Mouse (Mus musculus): ENCODE results near the gene AY358078.
"Not testable (repeated sequence)": the region's sequence is repeated elsewhere in the genome, so short reads cannot be mapped to it uniquely, and the experiment has no call there.

AY358078 gene

DNA sequence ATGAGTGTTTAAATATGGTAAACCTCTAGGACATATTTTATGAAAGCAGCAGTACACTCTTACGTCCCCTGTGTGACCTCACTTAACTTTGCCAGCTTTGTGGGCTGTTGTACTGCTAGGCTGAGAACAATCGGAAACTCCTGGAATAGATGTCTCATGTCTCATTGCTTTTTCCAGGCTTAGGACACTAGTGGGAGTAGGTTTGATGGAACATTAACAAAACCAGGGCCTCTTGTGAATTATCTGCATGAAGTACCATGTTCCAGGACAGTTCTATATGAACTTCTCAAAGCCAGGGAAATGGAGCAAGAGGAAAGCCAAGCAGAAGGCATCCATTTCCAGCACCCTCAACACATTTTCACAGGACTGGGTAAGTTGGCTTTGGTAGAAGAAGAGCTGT, at the start of gene AY358078:
Gene AY358078 (plus strand): TSS at position 301 of the 400 bp plus-strand sequence.
- no peak for DNase-seq

DNA sequence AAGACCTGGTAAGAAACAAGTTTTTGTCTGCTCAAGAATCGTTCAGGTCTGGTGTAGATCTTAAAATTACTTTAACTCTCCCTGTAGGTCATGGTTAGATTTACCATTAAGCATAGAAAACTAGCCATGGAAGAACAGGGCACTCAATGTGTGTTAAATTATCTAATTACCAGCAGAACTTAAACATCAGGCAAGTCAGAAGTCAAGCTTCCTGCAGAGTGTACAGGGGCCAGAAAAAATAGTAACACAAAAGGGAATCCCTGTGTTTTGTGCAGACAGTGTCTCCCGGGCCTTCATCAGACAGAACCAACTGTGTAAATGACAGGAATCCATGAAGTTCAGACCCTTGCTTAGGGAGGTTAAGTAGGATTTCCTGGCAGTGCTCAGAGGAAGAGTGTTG, 43.9 kb upstream of the AY358078 start:
- DNase-seq = no peak

DNA sequence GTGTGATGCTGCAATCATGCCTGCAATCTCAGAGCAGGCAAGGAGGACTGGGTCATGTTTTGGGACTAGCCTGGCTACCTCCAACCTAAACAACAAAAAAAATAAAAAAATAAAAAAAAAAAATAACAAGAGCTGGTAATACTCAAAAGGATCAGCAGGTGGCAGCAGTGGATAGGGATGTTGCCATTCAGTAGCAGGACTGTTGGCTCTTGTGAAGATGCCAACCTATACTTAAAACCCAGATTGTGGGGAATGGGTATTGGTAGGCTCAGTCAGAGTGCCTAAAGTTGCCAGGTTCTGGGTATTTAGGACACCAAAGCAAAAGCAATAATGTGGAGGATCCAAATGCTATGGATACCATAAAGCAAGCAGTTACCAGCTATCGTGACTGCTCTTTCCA, 28.5 kb upstream of the AY358078 start:
- not testable (repeated sequence) for DNase-seq

DNA sequence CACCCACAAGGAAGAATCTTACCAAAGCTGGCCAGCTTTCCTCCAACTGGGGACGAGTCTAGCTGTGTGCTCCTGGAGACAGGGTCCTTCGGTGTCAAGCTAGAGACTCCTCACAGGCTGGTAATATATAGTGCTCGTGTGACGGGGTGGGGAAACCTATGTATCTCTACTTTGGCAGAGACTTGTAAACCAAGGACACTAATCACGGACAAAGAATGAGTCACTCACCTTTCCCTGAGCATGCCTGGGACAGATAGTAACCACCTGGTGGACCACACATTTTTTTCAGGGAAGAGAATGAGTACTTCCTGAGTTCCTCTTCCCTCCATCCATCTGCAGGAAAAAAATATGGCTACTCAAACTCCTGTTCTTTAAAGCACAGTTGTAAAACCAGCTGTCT, 26.4 kb upstream of the AY358078 start, which contains the start of gene Ang4:
Gene Ang4 (minus strand): TSS at position 101 of the 400 bp plus-strand sequence.
- DNase-seq = no peak

DNA sequence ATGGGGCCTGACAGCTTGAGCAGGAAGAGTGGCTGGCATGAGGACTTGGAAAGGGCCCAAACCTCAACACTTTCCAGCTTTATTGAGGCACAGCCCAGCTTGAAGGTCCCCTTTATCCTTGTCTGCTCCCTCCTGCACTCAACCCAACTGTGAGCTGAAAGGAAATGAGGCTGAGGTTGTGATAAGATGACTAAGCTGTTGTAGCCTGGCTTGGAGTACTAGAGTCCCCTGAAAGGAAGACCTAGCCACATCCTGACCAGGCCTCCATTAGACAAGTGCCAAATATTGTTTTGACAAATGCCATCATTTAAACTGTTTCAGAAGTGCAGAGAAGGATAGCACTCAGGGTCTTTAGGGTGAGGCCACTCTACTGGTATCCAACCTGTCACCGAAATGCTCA, 22.1 kb upstream of the AY358078 start:
- no peak for DNase-seq

DNA sequence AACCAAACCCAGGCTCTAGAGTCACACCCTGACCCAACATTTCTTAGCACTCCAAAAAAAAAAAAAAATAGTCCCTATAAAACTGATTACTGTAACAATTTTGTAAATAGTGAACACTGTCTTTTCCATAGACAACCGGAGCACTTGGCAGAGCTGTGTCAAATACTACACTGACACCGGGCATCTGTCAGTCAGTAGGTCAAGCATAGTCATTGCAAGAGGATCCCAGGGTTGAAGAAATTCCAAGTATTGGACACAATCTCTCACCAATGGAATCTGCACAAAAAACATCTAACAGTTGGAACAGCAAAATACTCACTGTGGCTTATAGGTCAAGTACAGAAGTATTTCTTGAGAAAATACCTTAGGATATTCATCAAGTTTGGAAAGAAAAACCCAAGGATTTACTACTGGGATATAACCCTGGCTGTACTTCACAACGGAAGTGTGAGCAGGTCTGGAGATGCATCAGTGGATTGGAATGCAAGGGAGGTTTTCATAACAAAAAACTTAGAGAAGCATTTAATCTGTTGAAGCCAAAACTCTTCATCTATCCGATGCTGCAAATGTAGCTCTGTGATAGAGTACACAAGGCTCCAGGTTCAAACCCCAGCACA, 20.9 kb upstream of the AY358078 start:
- no peak for DNase-seq

DNA sequence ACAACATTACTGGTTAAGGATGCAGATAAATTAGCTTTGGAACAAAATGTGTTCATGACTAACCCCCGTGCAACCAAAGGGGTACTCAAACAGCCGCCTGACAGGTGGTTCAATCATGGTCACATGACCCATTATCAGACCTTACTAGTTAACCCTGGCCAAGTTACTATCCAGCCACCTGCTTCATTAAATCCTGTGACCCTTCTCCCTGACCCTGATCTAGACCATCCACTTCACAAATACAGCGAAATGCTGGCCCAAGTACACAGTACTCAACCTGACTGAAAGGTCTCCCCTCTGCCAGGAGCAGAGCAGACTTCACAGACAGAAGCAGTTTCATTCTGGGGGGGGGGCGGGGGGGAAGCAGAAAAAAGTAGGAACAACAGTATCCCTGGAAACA, 13.5 kb upstream of the AY358078 start:
- no peak for DNase-seq

DNA sequence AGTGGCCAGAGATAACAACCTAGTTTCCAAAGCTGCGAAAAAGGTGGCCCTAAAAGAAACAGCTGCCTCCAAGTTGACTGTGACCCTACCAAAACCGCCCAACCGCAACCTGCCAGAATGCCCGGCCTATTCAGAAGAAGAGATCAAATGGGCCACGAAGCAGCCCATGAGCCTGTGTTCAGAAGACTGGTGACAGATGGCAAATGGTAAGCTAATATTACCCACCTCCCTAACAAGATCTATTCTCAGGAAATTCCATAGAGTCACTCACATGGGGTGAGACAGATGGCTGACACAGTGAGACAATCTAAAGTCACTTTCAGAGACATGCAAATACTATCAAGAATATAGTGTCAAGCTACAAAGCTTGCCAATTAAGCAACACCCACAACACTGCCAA, 12.8 kb upstream of the AY358078 start:
- no peak for DNase-seq

DNA sequence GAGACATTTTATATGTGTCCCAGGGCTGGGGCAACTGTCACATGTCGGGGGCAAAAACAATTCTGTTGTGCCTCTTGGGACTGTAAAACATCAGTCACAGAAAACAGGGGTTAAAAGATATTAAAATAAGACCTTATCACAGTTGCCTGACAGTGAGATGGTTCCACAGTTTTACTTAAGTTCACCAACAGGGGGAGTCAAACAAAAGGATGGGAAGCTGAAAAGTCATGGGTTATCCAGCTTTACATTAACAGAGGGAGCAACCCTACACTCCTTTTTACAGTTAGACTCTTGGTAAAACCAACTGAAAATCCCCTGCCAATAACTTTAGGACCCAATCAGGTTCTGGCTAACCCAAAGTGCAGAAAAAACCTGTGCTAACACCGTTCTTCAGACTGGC, 10.7 kb upstream of the AY358078 start:
- DNase-seq = no peak

DNA sequence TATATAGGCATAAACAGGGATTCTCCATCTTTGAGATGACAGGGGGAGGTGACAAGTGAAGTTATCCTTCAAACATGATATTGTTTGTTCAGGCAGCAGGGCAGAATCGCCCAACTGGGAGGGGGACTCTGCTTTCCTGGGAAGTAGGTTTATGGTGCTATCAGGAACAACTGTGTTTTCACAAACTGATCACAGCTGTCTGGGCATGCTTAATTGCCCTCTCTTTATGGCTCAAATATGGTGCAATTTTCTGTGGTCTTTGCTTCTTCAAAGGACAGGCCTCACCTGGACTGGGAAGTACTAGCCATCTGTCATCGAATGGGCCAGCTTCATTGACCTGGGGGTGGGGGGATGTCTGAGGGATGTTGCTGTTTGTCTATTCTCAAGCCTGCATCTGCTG, 5.7 kb upstream of the AY358078 start:
- no peak for DNase-seq

DNA sequence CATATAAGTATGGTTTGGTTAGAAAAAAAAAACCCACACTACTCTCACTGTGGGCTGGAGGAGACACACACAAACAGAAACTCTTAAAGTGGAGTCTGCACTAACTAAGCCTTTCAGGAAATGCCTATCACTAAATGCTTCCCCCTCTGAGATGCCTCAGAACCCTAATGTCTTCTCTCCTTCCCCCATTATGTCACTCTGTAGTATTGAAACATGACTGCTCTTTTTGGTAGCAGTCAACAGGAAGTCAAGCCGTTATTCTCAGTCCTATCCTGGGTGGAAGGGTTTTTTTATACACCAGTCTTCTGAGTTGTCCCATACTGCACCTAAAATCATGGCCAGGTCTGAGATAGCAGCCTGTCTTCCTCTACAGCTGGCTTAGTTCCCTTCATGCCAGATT, 26.8 kb downstream of the AY358078 start:
- DNase-seq = no peak

DNA sequence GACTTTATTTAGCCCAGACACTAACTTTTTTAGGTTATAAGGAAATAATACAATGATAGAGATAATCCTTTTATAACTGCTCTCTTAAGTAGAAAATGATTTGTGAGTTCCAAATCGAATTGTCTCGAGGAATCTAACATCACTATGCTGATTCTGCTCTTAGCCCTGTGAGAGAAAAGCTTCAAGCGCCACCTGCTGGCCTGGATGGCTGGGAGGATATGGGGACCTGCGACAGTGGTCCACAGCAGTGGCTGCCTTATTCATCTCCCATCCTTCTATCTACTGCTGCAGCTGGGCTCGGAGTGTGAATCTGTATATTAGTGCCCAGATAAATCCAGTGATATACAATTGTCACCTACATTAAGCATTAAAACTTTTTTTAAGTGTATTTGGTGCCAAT, 28.0 kb downstream of the AY358078 start:
- not testable (repeated sequence) for DNase-seq

DNA sequence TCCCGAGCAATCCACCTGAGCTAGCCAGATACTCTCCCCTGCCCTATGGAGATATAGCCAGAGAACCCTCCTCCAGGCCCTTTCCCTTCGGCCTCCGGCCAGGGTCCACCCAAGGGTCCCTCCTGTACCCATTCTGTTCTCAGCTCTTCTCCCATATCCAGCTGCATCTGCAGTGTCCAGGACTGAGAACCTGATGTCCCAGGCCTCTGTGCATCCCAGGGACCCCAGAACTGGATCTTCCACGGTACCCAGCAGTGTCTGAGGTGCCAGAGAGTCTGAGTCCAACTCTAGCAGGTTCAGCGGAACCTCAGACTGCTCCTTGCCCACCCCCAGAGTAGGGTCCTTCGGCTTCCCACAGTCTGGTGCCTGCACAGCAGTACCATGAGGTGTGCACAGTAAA, 29.3 kb downstream of the AY358078 start:
- no peak for DNase-seq

DNA sequence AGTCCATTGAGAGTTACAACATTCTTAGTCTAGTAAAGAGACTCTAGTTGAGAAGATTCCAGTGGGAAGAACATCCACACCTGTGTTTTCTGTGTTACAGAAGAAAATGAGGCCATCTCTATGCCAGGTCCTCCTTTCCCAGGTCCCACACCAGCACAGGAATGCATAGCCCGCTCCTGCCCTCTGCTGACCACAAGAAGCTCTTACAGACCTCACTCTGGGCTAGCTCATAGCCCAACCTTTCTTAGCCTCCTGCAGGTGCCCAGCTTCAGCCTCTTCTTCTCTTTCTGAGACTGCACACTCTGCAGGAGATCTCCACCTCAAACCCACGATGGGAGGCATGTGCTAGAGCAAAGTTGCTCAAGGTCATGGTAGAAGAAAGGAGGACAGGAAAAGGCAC, 38.6 kb downstream of the AY358078 start:
- DNase-seq = not testable (repeated sequence)

DNA sequence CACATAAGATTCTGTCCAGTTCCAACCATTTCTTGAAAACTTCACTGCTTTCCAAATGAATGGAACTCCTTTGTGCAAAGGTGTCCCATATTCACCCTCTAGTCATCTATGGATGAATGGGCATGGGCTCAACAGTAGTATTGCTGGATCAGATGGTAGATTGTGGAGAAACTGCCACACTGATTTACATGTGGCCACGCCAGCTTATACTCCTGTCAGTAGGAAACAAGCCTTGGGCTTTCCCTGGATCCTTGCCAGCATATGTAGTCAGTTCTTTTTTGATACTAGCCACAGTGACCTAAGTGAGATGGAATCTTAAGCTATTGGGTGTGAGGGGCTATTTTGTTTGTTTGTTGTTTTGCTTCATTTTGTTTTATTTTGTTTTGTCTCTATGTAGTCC, 42.4 kb downstream of the AY358078 start:
- DNase-seq = no peak

DNA sequence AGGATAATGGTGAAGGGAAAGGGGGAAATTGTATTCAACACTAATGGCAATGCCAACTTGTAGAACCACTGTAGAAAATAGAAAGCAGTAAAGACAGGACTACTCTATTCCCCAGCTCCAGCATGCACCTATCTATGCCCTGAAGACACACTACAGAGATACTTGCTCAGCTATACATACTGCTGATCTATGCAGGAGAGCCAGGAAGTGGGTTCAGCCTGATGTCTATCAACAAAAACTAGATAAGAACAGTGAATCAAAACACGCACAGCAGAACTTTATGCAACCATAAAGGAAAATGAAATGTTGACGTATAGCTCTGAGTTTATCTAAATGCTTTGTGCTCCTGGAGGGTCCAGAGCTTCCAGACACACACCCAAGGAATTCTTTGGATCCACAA, 42.9 kb downstream of the AY358078 start:
- DNase-seq = no peak

DNA sequence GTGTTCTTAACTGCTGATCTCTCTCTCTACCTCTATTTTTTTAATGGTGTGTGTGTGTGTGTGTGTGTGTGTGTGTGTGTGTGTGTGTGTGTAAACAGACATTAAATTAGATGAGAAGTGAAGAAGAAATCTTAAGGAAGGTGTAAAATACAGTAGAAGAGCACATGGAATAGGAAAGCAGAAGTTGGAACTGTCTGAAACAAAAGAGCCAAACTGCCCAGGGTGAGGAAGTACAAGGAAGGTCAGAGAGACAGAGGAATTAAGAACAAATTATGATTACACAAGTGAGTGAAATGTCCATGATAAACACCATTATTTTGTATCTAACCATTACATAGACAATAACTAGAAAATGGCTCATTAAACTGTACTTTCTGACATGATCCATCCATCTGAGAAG, 44.0 kb downstream of the AY358078 start:
- no peak for DNase-seq

DNA sequence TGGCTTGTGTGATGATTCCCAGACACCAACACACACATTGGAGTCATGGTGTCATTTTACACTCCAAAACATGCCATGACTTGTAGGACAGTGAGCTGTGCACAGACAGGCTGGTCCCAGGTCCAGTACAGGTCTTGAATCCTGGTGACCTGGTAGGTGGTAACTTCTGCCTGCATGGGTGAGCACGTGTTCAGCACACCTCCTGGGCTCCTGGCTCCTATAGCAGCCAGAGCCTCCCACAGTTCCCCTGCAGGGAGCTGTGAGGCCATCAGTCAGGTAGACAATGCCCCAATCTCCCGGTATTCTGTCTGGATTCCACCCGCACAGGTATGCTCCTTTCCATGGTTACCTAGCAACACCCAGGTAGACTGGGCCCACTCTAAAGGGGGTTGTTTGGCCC, 46.7 kb downstream of the AY358078 start:
- DNase-seq = no peak

DNA sequence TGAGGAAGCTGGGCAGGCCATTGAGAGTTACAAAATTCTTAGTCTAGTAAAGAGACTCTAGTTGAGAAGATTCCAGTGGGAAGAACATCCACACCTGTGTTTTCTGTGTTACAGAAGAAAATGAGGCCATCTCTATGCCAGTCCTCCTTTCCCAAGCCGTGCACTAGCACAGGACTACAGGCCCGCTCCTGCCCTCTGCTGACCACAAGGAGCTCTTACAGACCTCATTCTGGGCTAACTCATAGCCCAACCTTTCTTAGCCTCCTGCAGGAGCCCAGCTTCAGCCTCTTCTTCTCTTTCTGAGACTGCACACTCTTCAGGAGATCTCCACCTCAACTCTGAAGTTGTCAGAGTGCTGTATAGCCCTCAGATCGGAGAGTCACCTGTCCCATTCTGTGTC, 51.2 kb downstream of the AY358078 start:
- DNase-seq = not testable (repeated sequence)

DNA sequence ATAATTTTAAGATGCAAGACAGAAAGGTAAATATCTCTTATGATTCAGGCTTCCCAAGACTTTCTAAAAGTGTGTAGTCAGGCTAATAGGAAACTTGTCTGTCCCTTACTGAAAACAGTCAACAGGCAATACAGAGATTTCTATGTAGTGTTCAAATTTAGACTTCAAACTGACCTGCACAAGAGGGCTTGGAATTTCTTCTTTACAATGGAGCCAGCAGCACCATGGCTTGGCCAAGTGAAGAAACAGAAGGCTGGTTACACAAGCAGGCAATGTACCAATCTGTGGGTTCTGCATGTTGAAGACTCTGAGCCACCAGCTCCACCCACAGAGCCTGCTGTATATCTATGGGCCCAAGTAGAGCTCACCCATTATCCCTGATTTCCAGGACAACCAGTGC, 53.6 kb downstream of the AY358078 start, which contains the start of gene Ear6:
Gene Ear6 (plus strand): TSS at position 301 of the 400 bp plus-strand sequence.
- DNase-seq = no peak

DNA sequence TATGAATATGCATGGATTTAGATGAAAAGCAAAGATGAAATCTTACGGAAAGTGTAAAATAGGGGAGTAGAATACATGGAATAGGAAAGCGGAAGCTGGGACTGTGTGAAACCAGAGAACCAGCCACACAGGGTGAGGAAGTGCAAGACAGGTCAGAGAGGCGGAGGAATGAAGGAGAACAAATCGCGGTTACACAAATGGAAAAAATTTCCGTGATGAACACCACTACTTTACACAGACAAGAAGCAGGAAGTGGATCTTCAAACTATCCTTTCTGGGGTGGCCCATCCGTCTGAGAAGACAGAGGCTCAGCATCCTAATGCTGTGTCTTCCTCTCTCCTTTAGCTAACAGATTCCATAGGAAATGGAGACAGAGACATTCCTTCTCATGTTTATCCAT, 55.4 kb downstream of the AY358078 start:
- not testable (repeated sequence) for DNase-seq

DNA sequence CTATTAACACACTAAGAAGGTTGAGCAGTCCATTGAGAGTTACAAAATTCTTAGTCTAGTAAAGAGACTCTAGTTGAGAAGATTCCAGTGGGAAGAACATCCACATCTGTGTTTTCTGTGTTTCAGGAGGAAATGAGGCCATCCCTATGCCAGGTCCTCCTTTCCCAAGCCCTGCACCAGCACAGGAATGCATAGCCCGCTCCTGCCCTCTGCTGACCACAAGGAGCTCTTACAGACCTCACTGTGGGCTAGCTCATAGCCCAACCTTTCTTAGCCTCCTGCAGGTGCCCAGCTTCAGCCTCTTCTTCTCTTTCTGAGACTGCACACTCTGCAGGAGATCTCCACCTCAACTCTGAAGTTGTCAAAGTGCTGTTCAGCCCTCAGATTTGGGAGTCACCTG, 63.8 kb downstream of the AY358078 start:
- not testable (repeated sequence) for DNase-seq

DNA sequence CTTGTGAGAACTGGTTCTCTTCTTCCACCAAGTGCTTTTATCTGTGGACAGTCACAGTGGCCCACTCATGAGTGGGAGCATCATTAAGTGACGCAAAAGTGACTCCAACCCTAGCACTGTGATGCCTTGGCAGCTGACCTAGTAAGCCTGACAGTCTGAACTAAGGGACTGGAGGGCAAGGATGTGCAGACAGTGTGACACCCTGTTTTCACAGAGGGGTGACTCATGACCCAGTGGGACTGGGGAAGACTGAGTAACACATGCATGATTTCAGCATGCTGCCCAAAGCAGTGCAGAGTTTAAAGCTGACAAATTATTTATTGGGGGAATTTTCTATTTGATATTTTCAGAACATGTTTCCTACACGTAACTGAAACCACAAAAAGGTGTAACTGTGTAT, 70.9 kb downstream of the AY358078 start:
- DNase-seq = no peak

DNA sequence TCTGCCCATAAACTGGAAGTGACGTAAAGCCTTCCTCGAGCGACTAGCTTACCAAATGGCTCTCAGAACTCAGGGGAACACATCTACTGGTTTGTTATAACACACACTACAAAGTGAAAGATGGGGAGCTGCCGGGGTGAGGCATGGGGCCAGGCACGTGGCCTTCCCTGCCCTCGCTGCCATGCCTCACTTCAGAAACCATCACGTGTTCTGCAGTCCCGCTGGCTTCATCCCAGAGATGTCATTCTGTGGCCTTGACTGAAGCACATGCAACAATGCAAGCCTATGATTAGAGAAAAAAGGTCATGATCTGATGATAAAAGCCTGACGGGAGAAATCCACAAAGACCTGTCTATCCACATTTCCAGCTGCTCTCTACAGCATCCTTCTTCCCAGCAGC, 71.9 kb downstream of the AY358078 start:
- DNase-seq = no peak

Data from thymus, adult 18-20 months (tissue).